Mouse (Mus musculus) MEL (cell line): ENCODE results near the gene Tlr3. TPM values are rescaled to one million over a fixed set of nuclear protein-coding genes. Genes with fewer than 3 reads are reported as not detected.

Source experiments
- DNase-seq: peaks from one replicate; pipeline ENCODE4 v3.0.0; 2011; ENCODE audit warnings: low read depth, low spot score
- H3K27ac ChIP-seq: 2 replicates; pipeline ENCODE4 v1.5.1; 2012; ENCODE audit warnings: low read depth, mild to moderate bottlenecking, control low read depth, low read length, moderate library complexity; ENCODE audit not compliant: control insufficient read depth
- H3K27me3 ChIP-seq, 2 experiments: fragments of 150-350 bp in 1 of 2; sonication (generic) in 1 of 2; 2 replicates each; pipeline ENCODE4 v1.6.1; 2012; ENCODE audit warnings: low read length in 2 of 2, mild to moderate bottlenecking in 2 of 2, improper control_type of control experiment in 1 of 2, moderate library complexity in 1 of 2; ENCODE audit not compliant: insufficient read depth in 2 of 2, control insufficient read depth in 1 of 2
- H3K36me3 ChIP-seq, 2 experiments: 2 replicates each; pipeline ENCODE4 v1.6.1; 2012 to 2014; ENCODE audit warnings: low read length in 2 of 2, improper control_type of control experiment in 1 of 2, inconsistent platforms in 1 of 2, mild to moderate bottlenecking in 1 of 2; ENCODE audit not compliant: insufficient read depth in 2 of 2, control insufficient read depth in 1 of 2
- H3K4me1 ChIP-seq, 2 experiments: fragments of 150-350 bp in 1 of 2; sonication (generic) in 1 of 2; 2 replicates each; pipeline ENCODE4 v1.6.1; 2012; ENCODE audit warnings: low read length in 2 of 2, improper control_type of control experiment in 1 of 2, mild to moderate bottlenecking in 1 of 2; ENCODE audit not compliant: insufficient read depth in 2 of 2, control insufficient read depth in 1 of 2
- H3K4me3 ChIP-seq, 2 experiments: fragments of 150-350 bp in 1 of 2; sonication (generic) in 1 of 2; 2 replicates each; pipeline ENCODE4 v1.5.1; 2012; ENCODE audit warnings: low read depth in 2 of 2, low read length in 2 of 2, mild to moderate bottlenecking in 2 of 2, moderate library complexity in 2 of 2, control low read depth in 1 of 2, improper control_type of control experiment in 1 of 2; ENCODE audit not compliant: control insufficient read depth in 1 of 2, insufficient read depth in 1 of 2
- H3K79me2 ChIP-seq: 2 replicates; pipeline ENCODE4 v1.6.1; 2012; ENCODE audit warnings: mild to moderate bottlenecking, low read length, moderate library complexity; ENCODE audit not compliant: control insufficient read depth, poor library complexity, insufficient read depth
- H3K9ac ChIP-seq: 2 replicates; pipeline ENCODE4 v1.6.1; 2012; ENCODE audit warnings: low read depth, mild to moderate bottlenecking, control low read depth, low read length, moderate library complexity; ENCODE audit not compliant: control insufficient read depth, poor library complexity, severe bottlenecking
- H3K9me3 ChIP-seq: fragments of 150-350 bp; sonication (generic); replicated peaks from 2 replicates; pipeline ENCODE4 v1.6.1; 2012; ENCODE audit warnings: mild to moderate bottlenecking, low read length, improper control_type of control experiment, moderate library complexity; ENCODE audit not compliant: insufficient read depth
- CHD1 ChIP-seq: IDR thresholded peaks from 2 replicates; pipeline ENCODE4 v1.6.1; 2012; ENCODE audit warnings: low read depth, mild to moderate bottlenecking, inconsistent platforms, low read length, improper control_type of control experiment
- CHD2 ChIP-seq: IDR thresholded peaks from 2 replicates; pipeline ENCODE4 v1.6.1; 2011; ENCODE audit warnings: low read length, improper control_type of control experiment
- E2F4 ChIP-seq: IDR thresholded peaks from 2 replicates; pipeline ENCODE4 v1.6.1; 2011; ENCODE audit warnings: low read depth, low read length, improper control_type of control experiment, borderline replicate concordance
- EP300 ChIP-seq, 2 experiments: IDR thresholded peaks; 2 replicates each; pipeline ENCODE4 v1.6.1; 2011; ENCODE audit warnings: improper control_type of control experiment in 2 of 2, low read length in 2 of 2, low read depth in 1 of 2, mild to moderate bottlenecking in 1 of 2
- GATA1 ChIP-seq: IDR thresholded peaks from 2 replicates; pipeline ENCODE4 v1.6.1; 2011; ENCODE audit warnings: low read depth, low read length, improper control_type of control experiment
- HCFC1 ChIP-seq: IDR thresholded peaks from 2 replicates; pipeline ENCODE4 v1.6.1; 2012; ENCODE audit warnings: low read depth, mild to moderate bottlenecking, inconsistent platforms, low read length, improper control_type of control experiment, moderate library complexity
- JUND ChIP-seq: IDR thresholded peaks from 2 replicates; pipeline ENCODE4 v1.6.1; 2011; ENCODE audit warnings: low read depth, mild to moderate bottlenecking, improper control_type of control experiment, low read length
- KAT2A ChIP-seq: conservative IDR thresholded peaks from 2 replicates; pipeline ENCODE4 v1.6.1; 2012; ENCODE audit warnings: low read depth, low read length, improper control_type of control experiment, inconsistent platforms
- MAFK ChIP-seq: IDR thresholded peaks from 2 replicates; pipeline ENCODE4 v1.6.1; 2011; ENCODE audit warnings: low read depth, mild to moderate bottlenecking, low read length, improper control_type of control experiment, borderline replicate concordance
- MAZ ChIP-seq: IDR thresholded peaks from 2 replicates; pipeline ENCODE4 v1.6.1; 2012; ENCODE audit warnings: low read depth, mild to moderate bottlenecking, inconsistent platforms, low read length, improper control_type of control experiment
- MEF2A ChIP-seq: IDR thresholded peaks from 2 replicates; pipeline ENCODE4 v1.6.1; 2014; ENCODE audit warnings: low read depth, mild to moderate bottlenecking, inconsistent platforms, low read length, improper control_type of control experiment; ENCODE audit not compliant: poor library complexity, insufficient replicate concordance, severe bottlenecking; ENCODE audit errors: extremely low read depth
- MXI1 ChIP-seq: IDR thresholded peaks from 2 replicates; pipeline ENCODE4 v1.6.1; 2011; ENCODE audit warnings: mild to moderate bottlenecking, low read depth, low read length, improper control_type of control experiment
- NELFE ChIP-seq: IDR thresholded peaks from 2 replicates; pipeline ENCODE4 v1.6.1; 2011; ENCODE audit warnings: low read depth, low read length, improper control_type of control experiment
- RAD21 ChIP-seq: IDR thresholded peaks from 2 replicates; pipeline ENCODE4 v1.6.1; 2011; ENCODE audit warnings: mild to moderate bottlenecking, low read depth, low read length, improper control_type of control experiment
- RCOR1 ChIP-seq: IDR thresholded peaks from 2 replicates; pipeline ENCODE4 v1.6.1; 2012; ENCODE audit warnings: low read depth, mild to moderate bottlenecking, inconsistent platforms, low read length, improper control_type of control experiment
- TBP ChIP-seq: IDR thresholded peaks from 2 replicates; pipeline ENCODE4 v1.8.0; 2011; ENCODE audit warnings: low read depth, low read length, improper control_type of control experiment
- TCF12 ChIP-seq: IDR thresholded peaks from 2 replicates; pipeline ENCODE4 v1.6.1; 2014; ENCODE audit warnings: low read depth, mild to moderate bottlenecking, inconsistent platforms, low read length, improper control_type of control experiment, moderate library complexity
- ZKSCAN1 ChIP-seq: IDR thresholded peaks from 2 replicates; pipeline ENCODE4 v1.6.1; 2012; ENCODE audit warnings: low read depth, mild to moderate bottlenecking, inconsistent platforms, low read length, improper control_type of control experiment, moderate library complexity
- ZMIZ1 ChIP-seq: IDR thresholded peaks from 2 replicates; pipeline ENCODE4 v1.6.1; 2012; ENCODE audit warnings: low read depth, mild to moderate bottlenecking, inconsistent platforms, low read length, improper control_type of control experiment, moderate library complexity
- ZNF384 ChIP-seq: IDR thresholded peaks from 2 replicates; pipeline ENCODE4 v1.6.1; 2012; ENCODE audit warnings: low read depth, mild to moderate bottlenecking, inconsistent platforms, low read length, improper control_type of control experiment
- polyA plus RNA-seq, 2 experiments: library from polyadenylated mRNA; stranded (reverse) in 1 of 2; unstranded in 1 of 2; fragments of >175 nt in 1 of 2; fragments of >200 nt in 1 of 2; gene quantifications; 2 replicates each; pipeline versions ENCODE4 v1.2.1 to v1.2.4; 2012; ENCODE audit warnings: low replicate concordance in 2 of 2, low read depth in 1 of 2; ENCODE audit not compliant: insufficient read length in 2 of 2, insufficient read depth in 1 of 2, missing spikeins in 1 of 2
- total RNA-seq: library from RNA; depleted of rRNA; stranded (reverse); fragments of 300-350 nt; gene quantifications from 2 replicates; pipeline ENCODE4 v1.2.3, GENCODE M21; 2012

The Tlr3 gene
- total and polyA plus RNA-seq, 3 experiments, result 0.15 TPM; not detected in 2

DNA sequence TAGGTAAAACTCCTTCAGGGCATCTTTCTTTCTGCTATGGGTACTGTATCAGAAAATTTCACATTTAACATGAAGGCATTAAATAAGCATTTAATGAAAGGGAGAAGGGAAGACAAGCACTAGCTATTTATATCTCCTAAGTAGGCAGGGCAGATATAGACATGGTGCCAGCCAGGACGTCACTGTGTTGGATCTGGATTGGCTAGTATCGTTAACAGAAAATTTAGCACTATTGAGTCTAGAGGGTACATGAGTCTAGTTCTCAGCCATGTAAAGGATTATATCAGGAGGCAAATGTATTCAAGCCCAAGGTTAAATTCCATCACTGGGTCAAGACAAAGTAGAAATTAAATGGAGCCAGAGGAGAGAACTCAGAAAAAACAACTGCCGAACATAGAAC lies 36.8 kb downstream of the Tlr3 start:
- DNase-seq, result no peak
- H3K4me1 ChIP-seq, result no peaks in the 10 kb centered on the region
- no peak overlapping the region for H3K9ac ChIP-seq
- H3K4me3 ChIP-seq, result no peak overlapping the region
- no peak overlapping the region for H3K27ac ChIP-seq
- no peaks in the 10 kb centered on the region for H3K36me3 ChIP-seq
- no peaks in the 10 kb centered on the region for H3K79me2 ChIP-seq
- no peaks in the 10 kb centered on the region for H3K27me3 ChIP-seq
- no peaks in the 10 kb centered on the region for H3K9me3 ChIP-seq
- no peak for TF ChIP-seq GATA1
- no peak for TF ChIP-seq MXI1
- no peak for TF ChIP-seq MEF2A
- no peak for TF ChIP-seq EP300 (IDR thresholded peaks at IDR 0.05; ENCODE audit: low read depth in 1 of 2, low read length in 2 of 2)
- no peak for TF ChIP-seq KAT2A
- TF ChIP-seq ZMIZ1, result no peak
- TF ChIP-seq RCOR1, result no peak
- TF ChIP-seq MAFK, result no peak
- TF ChIP-seq TCF12, result no peak
- no peak for TF ChIP-seq MAZ
- TF ChIP-seq ZKSCAN1, result no peak
- TF ChIP-seq JUND, result no peak
- no peak for TF ChIP-seq HCFC1
- TF ChIP-seq CHD2, result no peak
- TF ChIP-seq TBP, result no peak
- TF ChIP-seq NELFE, result no peak
- no peak for TF ChIP-seq E2F4

DNA sequence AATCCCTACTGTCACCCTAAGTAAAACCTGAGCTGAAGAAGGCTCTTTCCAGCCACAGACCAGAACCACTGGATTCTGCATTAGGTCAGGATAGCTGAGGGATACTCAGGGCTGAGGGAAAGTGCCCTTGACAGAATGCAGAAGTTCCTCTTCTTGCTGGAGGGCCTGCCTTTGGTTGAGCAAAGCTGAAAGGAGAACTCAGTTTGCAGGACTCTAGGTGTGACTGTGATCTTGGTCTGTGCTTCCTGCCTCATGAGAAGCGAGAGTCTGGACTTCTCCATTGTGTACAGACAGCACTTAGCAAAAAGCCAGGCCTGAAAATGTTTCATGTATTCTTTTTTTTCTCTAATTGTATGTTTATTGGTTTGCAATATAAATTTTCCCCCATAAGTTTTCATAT lies 43.7 kb downstream of the Tlr3 start:
- Histone ChIP-seq H3K9me3 (no peaks in the 10 kb centered on the region), H3K4me3 (no peak overlapping the region), H3K79me2 (no peaks in the 10 kb centered on the region), H3K27me3 (no peaks in the 10 kb centered on the region), H3K4me1 (no peaks in the 10 kb centered on the region), H3K9ac (no peak overlapping the region), H3K27ac (no peak overlapping the region), H3K36me3 (no peaks in the 10 kb centered on the region)
- TF ChIP-seq RAD21 (no peak), ZNF384 (no peak), TBP (no peak), MEF2A (no peak), CHD1 (no peak), CHD2 (no peak)
- no peak for DNase-seq
